14 mouse cellular contexts compared by ENCODE assay signal in genomic region chr6:52932603-52933178, GRCm38 (mm10).
DNase-seq lines count a peak whose midpoint lies in the region; ATAC-seq and TF ChIP-seq lines count a peak whose summit lies in the region.
"Had no signal": no experiment of that assay in that cellular context is flagged by ENCODE, and none has a peak within 500 bp of the region (broad histone marks: within the 10 kb centered on the region; RNA-seq: fewer than 3 reads in every experiment).

No protein-coding gene starts in this region.

- H3K36me3 ChIP-seq in intestine, embryonic 14.5 days (ENCODE audit: control insufficient read depth, insufficient read depth, low read length), result no peaks in the 10 kb centered on the region
- H3K36me3 ChIP-seq in intestine, embryonic 15.5 days, result no peaks in the 10 kb centered on the region
- H3K36me3 ChIP-seq in forebrain, embryonic 16.5 days (ENCODE audit: control insufficient read depth, insufficient read depth), result no peaks in the 10 kb centered on the region
- H3K36me3 ChIP-seq in liver, embryonic 12.5 days, result no peaks in the 10 kb centered on the region
- no peaks in the 10 kb centered on the region for H3K36me3 ChIP-seq in midbrain, embryonic 11.5 days (ENCODE audit: control insufficient read depth, insufficient read depth, low read length)

- no peak for ATAC-seq in intestine, embryonic 14.5 days (replicated peaks; ENCODE audit: low FRiP score, low TSS enrichment, low read depth)
- ATAC-seq in intestine, embryonic 15.5 days, result no peak
- peak; percentile 79 for ATAC-seq in forebrain, embryonic 16.5 days
- ATAC-seq in liver, embryonic 12.5 days, result no peak
- no peak for ATAC-seq in midbrain, embryonic 11.5 days (ENCODE audit: low FRiP score)

- no peak overlapping the region for H3K27ac ChIP-seq in intestine, embryonic 14.5 days (ENCODE audit: low read depth)
- no peak overlapping the region for H3K27ac ChIP-seq in intestine, embryonic 15.5 days
- H3K27ac ChIP-seq in forebrain, embryonic 16.5 days (ENCODE audit: low read length), result peak overlapping the region; percentile 39; the same call in 1 of the 2 replicates
- no peak overlapping the region for H3K27ac ChIP-seq in liver, embryonic 12.5 days
- H3K27ac ChIP-seq in midbrain, embryonic 11.5 days (ENCODE audit: low read depth, low read length), result no peak overlapping the region

- H3K27me3 ChIP-seq in intestine, embryonic 14.5 days (replicated peaks; ENCODE audit: control insufficient read depth, insufficient read depth, low read length), result no peaks in the 10 kb centered on the region
- H3K27me3 ChIP-seq in intestine, embryonic 15.5 days (replicated peaks), result no peaks in the 10 kb centered on the region
- no peaks in the 10 kb centered on the region for H3K27me3 ChIP-seq in forebrain, embryonic 16.5 days (replicated peaks; ENCODE audit: control insufficient read depth, insufficient read depth, low read length)
- no peaks in the 10 kb centered on the region for H3K27me3 ChIP-seq in liver, embryonic 12.5 days (replicated peaks)
- no peaks in the 10 kb centered on the region for H3K27me3 ChIP-seq in midbrain, embryonic 11.5 days (ENCODE audit: control insufficient read depth, insufficient read depth, low read length)

- TF ChIP-seq POLR2A in brain, embryonic 14.5 days (IDR thresholded peaks at IDR 0.05; ENCODE audit: borderline replicate concordance, extremely low read depth, insufficient read depth, insufficient read length, poor library complexity, severe bottlenecking), result no peak

- H3K4me2 ChIP-seq in intestine, embryonic 14.5 days (ENCODE audit: low read length), result no peak overlapping the region
- no peak overlapping the region for H3K4me2 ChIP-seq in intestine, embryonic 15.5 days (replicated peaks)
- no peak overlapping the region for H3K4me2 ChIP-seq in forebrain, embryonic 16.5 days (ENCODE audit: low read length)
- H3K4me2 ChIP-seq in liver, embryonic 12.5 days, result no peak overlapping the region
- no peak overlapping the region for H3K4me2 ChIP-seq in midbrain, embryonic 11.5 days

- WGBS in intestine, embryonic 14.5 days, result 59% methylated on average over 7 of the region's 7 CpGs
- 57% methylated on average over 7 of the region's 7 CpGs for WGBS in intestine, embryonic 15.5 days
- WGBS in forebrain, embryonic 16.5 days, result 48% methylated on average over 7 of the region's 7 CpGs
- WGBS in liver, embryonic 12.5 days (ENCODE audit: insufficient replicate concordance), result 55% methylated on average over 7 of the region's 7 CpGs
- 72% methylated on average over 7 of the region's 7 CpGs for WGBS in midbrain, embryonic 11.5 days

- DNase-seq in intestine, embryonic 14.5 days (ENCODE audit: low spot score), result peak; percentile 40
- DNase-seq in brain, embryonic 14.5 days (ENCODE audit: low read depth), result peak; percentile 74
- DNase-seq in embryo, embryonic 9.5 days (ENCODE audit: extremely low spot score), result peak; percentile 8
- no peak for DNase-seq in midbrain, embryonic 11.5 days (ENCODE audit: low spot score, missing footprints)
- no peak for DNase-seq in heart, postnatal 4 days
- DNase-seq: cerebellum, postnatal 36 days; gastrocnemius, postnatal 36 days; kidney, adult 11 months; left cerebral cortex, postnatal 4 days; lung, adult 18-20 months; thymus, postnatal 36 days had no signal

- H3K4me1 ChIP-seq in intestine, embryonic 14.5 days (replicated peaks; ENCODE audit: control insufficient read depth, insufficient read depth, low read length), result peaks cover 10% of the 10 kb centered on the region; the same call in 1 of the 2 replicates
- no peaks in the 10 kb centered on the region for H3K4me1 ChIP-seq in intestine, embryonic 15.5 days (replicated peaks)
- H3K4me1 ChIP-seq in forebrain, embryonic 16.5 days (replicated peaks; ENCODE audit: control insufficient read depth, insufficient read depth, low read length), result peaks cover 19% of the 10 kb centered on the region
- H3K4me1 ChIP-seq in liver, embryonic 12.5 days, result no peaks in the 10 kb centered on the region
- no peaks in the 10 kb centered on the region for H3K4me1 ChIP-seq in midbrain, embryonic 11.5 days (ENCODE audit: control insufficient read depth, insufficient read depth, low read length)

- no peak overlapping the region for H3K4me3 ChIP-seq in intestine, embryonic 14.5 days (ENCODE audit: low read depth, low read length)
- no peak overlapping the region for H3K4me3 ChIP-seq in intestine, embryonic 15.5 days (replicated peaks)
- H3K4me3 ChIP-seq in forebrain, embryonic 16.5 days (replicated peaks; ENCODE audit: low read length), result no peak overlapping the region
- H3K4me3 ChIP-seq in liver, embryonic 12.5 days, result no peak overlapping the region
- H3K4me3 ChIP-seq in midbrain, embryonic 11.5 days (ENCODE audit: low read depth, low read length), result no peak overlapping the region

- no peak for TF ChIP-seq CTCF in brain, embryonic 14.5 days (IDR thresholded peaks at IDR 0.05; ENCODE audit: borderline replicate concordance, extremely low read depth, insufficient read depth, insufficient read length)

- no peaks in the 10 kb centered on the region for H3K9me3 ChIP-seq in intestine, embryonic 14.5 days (ENCODE audit: control insufficient read depth, low read length)
- H3K9me3 ChIP-seq in intestine, embryonic 15.5 days, result no peaks in the 10 kb centered on the region
- H3K9me3 ChIP-seq in forebrain, embryonic 16.5 days (ENCODE audit: control insufficient read depth, low read length), result no peaks in the 10 kb centered on the region
- H3K9me3 ChIP-seq in liver, embryonic 12.5 days (replicated peaks), result no peaks in the 10 kb centered on the region
- H3K9me3 ChIP-seq in midbrain, embryonic 11.5 days (ENCODE audit: control insufficient read depth, low read length), result no peaks in the 10 kb centered on the region

- no peak overlapping the region for H3K9ac ChIP-seq in intestine, embryonic 14.5 days (ENCODE audit: low read length)
- no peak overlapping the region for H3K9ac ChIP-seq in intestine, embryonic 15.5 days
- no peak overlapping the region for H3K9ac ChIP-seq in forebrain, embryonic 16.5 days (replicated peaks; ENCODE audit: low read depth, low read length)
- no peak overlapping the region for H3K9ac ChIP-seq in liver, embryonic 12.5 days
- no peak overlapping the region for H3K9ac ChIP-seq in midbrain, embryonic 11.5 days (ENCODE audit: low read length)

Comparison
In these comparisons a context has a peak if more than half of its experiments do, and no peak if none do; other contexts are left out.
1. DNase-seq: peak in intestine, embryonic 14.5 days (single experiment), brain, embryonic 14.5 days (single experiment) and embryo, embryonic 9.5 days (single experiment); none in midbrain, embryonic 11.5 days (single experiment) and heart, postnatal 4 days (single experiment).